Mouse (Mus musculus) bone marrow macrophage, adult 2 months (primary cell): ENCODE results near the gene Eno2.

Experiments used
- CTCF ChIP-seq: IDR thresholded peaks from 2 replicates; pipeline ENCODE4 v1.5.1; 2012; ENCODE audit warnings: low read depth, mild to moderate bottlenecking, low read length, moderate library complexity
- POLR2A ChIP-seq: IDR thresholded peaks from 2 replicates; pipeline ENCODE4 v1.6.1; 2012; ENCODE audit warnings: mild to moderate bottlenecking, low read depth, low read length, borderline replicate concordance

- TF ChIP-seq CTCF (no peak), POLR2A (no peak)
Measured at GRCm38 (mm10) chr6:124729850-124730705, 39.4 kb downstream of the Eno2 start.
